Mouse (Mus musculus) neural tube, embryonic 14.5 days (tissue): ENCODE measurements around the gene Hmcn1. TPM values are rescaled to one million over a fixed set of nuclear protein-coding genes. Genes with fewer than 3 reads are reported as not detected.
A peak's percentile ranks its signal among the peaks of the same experiment; 100 is the strongest.

Source experiments
- ATAC-seq: fragments of 200-750 bp; cut with Nextera tagmentation; 2 replicates; pipeline ENCODE4 v1.8.0; 2017; ENCODE audit warnings: low read depth, mild to moderate bottlenecking, moderate TSS enrichment, moderate library complexity
- H3K27ac ChIP-seq: fragments of 300-500 bp; sonication (generic); 2 replicates; pipeline ENCODE4 v1.5.1; 2014; ENCODE audit warnings: low read depth, mild to moderate bottlenecking, control low read depth, low read length, moderate library complexity, mixed read lengths
- H3K27me3 ChIP-seq: fragments of 300-500 bp; sonication (generic); 2 replicates; pipeline ENCODE4 v1.6.1; 2014; ENCODE audit warnings: low read length; ENCODE audit not compliant: control insufficient read depth, insufficient read depth
- H3K36me3 ChIP-seq: fragments of 300-500 bp; sonication (generic); 2 replicates; pipeline ENCODE4 v1.6.1; 2014; ENCODE audit warnings: low read length, mixed read lengths; ENCODE audit not compliant: control insufficient read depth, insufficient read depth
- H3K4me1 ChIP-seq: fragments of 300-500 bp; sonication (generic); 2 replicates; pipeline ENCODE4 v1.6.1; 2014; ENCODE audit warnings: low read length; ENCODE audit not compliant: control insufficient read depth, insufficient read depth
- H3K4me2 ChIP-seq: fragments of 300-500 bp; sonication (generic); 2 replicates; pipeline ENCODE4 v1.6.1; 2014; ENCODE audit warnings: mild to moderate bottlenecking, low read depth, low read length, control low read depth
- H3K4me3 ChIP-seq: fragments of 300-500 bp; sonication (generic); 2 replicates; pipeline ENCODE4 v1.5.1; 2014; ENCODE audit warnings: low read depth, low read length, control low read depth, mixed read lengths
- H3K9ac ChIP-seq: fragments of 300-500 bp; sonication (generic); replicated peaks from 2 replicates; pipeline ENCODE4 v1.6.1; 2014; ENCODE audit warnings: low read depth, mild to moderate bottlenecking, control low read depth, low read length, mixed read lengths
- H3K9me3 ChIP-seq: fragments of 300-500 bp; sonication (generic); 2 replicates; pipeline ENCODE4 v1.6.1; 2016; ENCODE audit warnings: low read length; ENCODE audit not compliant: control insufficient read depth
- WGBS: fragments of 180-500 bp; shearing (Covaris S2); extraction: QIAGEN DNeasy Blood & Tissue Kit; methylation state at CpG from one replicate; pipeline ENCODE4 v1.1.7; 2014; 5-methylcytosine and 5-hydroxymethylcytosine counted together
- polyA plus RNA-seq: library from polyadenylated mRNA; unstranded; fragments of >200 nt; fragmentation: Nextera tagmentation; extraction: Ambion mirVana; gene quantifications from 2 replicates; pipeline ENCODE4 v1.2.1, GENCODE M21; 2014

The Hmcn1 gene
- polyA plus RNA-seq, 1 experiment from 2014 or later: 1.6 TPM

- Histone ChIP-seq H3K36me3 (no peaks in the 10 kb centered on the region), H3K4me1 (no peaks in the 10 kb centered on the region), H3K9me3 (no peaks in the 10 kb centered on the region), H3K4me3 (no peak overlapping the region), H3K4me2 (no peak overlapping the region), H3K27me3 (no peaks in the 10 kb centered on the region), H3K9ac (no peak overlapping the region), H3K27ac (no peak overlapping the region)
- WGBS: 90% methylated on average over 2 of the region's 2 CpGs
- no peak for ATAC-seq
Measured at GRCm38 (mm10) chr1:150584477-150584876, 408.8 kb downstream of the Hmcn1 start.

- H3K4me1 ChIP-seq: no peaks in the 10 kb centered on the region
- H3K4me3 ChIP-seq: no peak overlapping the region
- H3K27me3 ChIP-seq: no peaks in the 10 kb centered on the region
- H3K36me3 ChIP-seq: no peaks in the 10 kb centered on the region
- no peak overlapping the region for H3K27ac ChIP-seq
- ATAC-seq: peak; percentile 65; the same call in 1 of the 2 replicates
- H3K4me2 ChIP-seq: no peak overlapping the region
- no peaks in the 10 kb centered on the region for H3K9me3 ChIP-seq
- H3K9ac ChIP-seq: no peak overlapping the region
- 34% methylated on average over 8 of the region's 8 CpGs for WGBS
Measured at GRCm38 (mm10) chr1:150583734-150584133, 409.5 kb downstream of the Hmcn1 start.

GRCm38 (mm10) chr1:150580561-150580960, 412.7 kb downstream of the Hmcn1 start:
- no peaks in the 10 kb centered on the region for H3K27me3 ChIP-seq
- no peak overlapping the region for H3K4me3 ChIP-seq
- H3K9ac ChIP-seq: no peak overlapping the region
- H3K27ac ChIP-seq: no peak overlapping the region
- H3K36me3 ChIP-seq: no peaks in the 10 kb centered on the region
- no peak for ATAC-seq
- WGBS: 93% methylated on average over 7 of the region's 7 CpGs
- H3K4me2 ChIP-seq: no peak overlapping the region
- H3K4me1 ChIP-seq: no peaks in the 10 kb centered on the region
- H3K9me3 ChIP-seq: no peaks in the 10 kb centered on the region

- Histone ChIP-seq H3K9ac (no peak overlapping the region), H3K4me1 (no peaks in the 10 kb centered on the region), H3K36me3 (no peaks in the 10 kb centered on the region), H3K27me3 (no peaks in the 10 kb centered on the region), H3K4me2 (no peak overlapping the region), H3K9me3 (no peaks in the 10 kb centered on the region), H3K27ac (no peak overlapping the region), H3K4me3 (no peak overlapping the region)
- no peak for ATAC-seq
- WGBS: 92% methylated on average over 8 of the region's 8 CpGs
Measured at GRCm38 (mm10) chr1:150573407-150573806, 419.8 kb downstream of the Hmcn1 start.

GRCm38 (mm10) chr1:150570562-150571156, 422.6 kb downstream of the Hmcn1 start:
- Histone ChIP-seq H3K4me2 (no peak overlapping the region), H3K4me3 (no peak overlapping the region), H3K36me3 (no peaks in the 10 kb centered on the region), H3K27ac (no peak overlapping the region), H3K9me3 (no peaks in the 10 kb centered on the region), H3K9ac (no peak overlapping the region), H3K4me1 (no peaks in the 10 kb centered on the region), H3K27me3 (no peaks in the 10 kb centered on the region)
- no peak for ATAC-seq
- 13% methylated on average over 4 of the region's 4 CpGs for whole genome bisulfite sequencing

- Histone ChIP-seq H3K4me3 (no peak overlapping the region), H3K36me3 (no peaks in the 10 kb centered on the region), H3K9me3 (no peaks in the 10 kb centered on the region), H3K27ac (no peak overlapping the region), H3K27me3 (no peaks in the 10 kb centered on the region), H3K4me2 (no peak overlapping the region), H3K4me1 (no peaks in the 10 kb centered on the region), H3K9ac (no peak overlapping the region)
- ATAC-seq: no peak
- WGBS: 64% methylated on average over 5 of the region's 5 CpGs
Measured at GRCm38 (mm10) chr1:150569820-150570543, 423.3 kb downstream of the Hmcn1 start.

- H3K36me3 ChIP-seq: no peaks in the 10 kb centered on the region
- H3K4me2 ChIP-seq: no peak overlapping the region
- no peaks in the 10 kb centered on the region for H3K4me1 ChIP-seq
- no peak overlapping the region for H3K4me3 ChIP-seq
- no peaks in the 10 kb centered on the region for H3K9me3 ChIP-seq
- WGBS: 83% methylated on average over 4 of the region's 4 CpGs
- H3K9ac ChIP-seq: no peak overlapping the region
- no peak for ATAC-seq
- H3K27ac ChIP-seq: no peak overlapping the region
- no peaks in the 10 kb centered on the region for H3K27me3 ChIP-seq
Measured at GRCm38 (mm10) chr1:150566287-150566686, 426.9 kb downstream of the Hmcn1 start.

GRCm38 (mm10) chr1:150556621-150557020, 436.6 kb downstream of the Hmcn1 start:
- Histone ChIP-seq H3K9ac (no peak overlapping the region), H3K9me3 (no peaks in the 10 kb centered on the region), H3K27me3 (no peaks in the 10 kb centered on the region), H3K4me1 (no peaks in the 10 kb centered on the region), H3K36me3 (no peaks in the 10 kb centered on the region), H3K27ac (no peak overlapping the region), H3K4me2 (no peak overlapping the region), H3K4me3 (no peak overlapping the region)
- ATAC-seq: no peak
- WGBS: 83% methylated on average over 3 of the region's 3 CpGs

- Histone ChIP-seq H3K9ac (no peak overlapping the region), H3K4me1 (no peaks in the 10 kb centered on the region), H3K27me3 (no peaks in the 10 kb centered on the region), H3K9me3 (no peaks in the 10 kb centered on the region), H3K4me3 (no peak overlapping the region), H3K4me2 (no peak overlapping the region), H3K27ac (no peak overlapping the region), H3K36me3 (no peaks in the 10 kb centered on the region)
- 95% methylated on average over 1 of the region's 1 CpGs for WGBS
- ATAC-seq: no peak
Measured at GRCm38 (mm10) chr1:150551390-150551789, 441.8 kb downstream of the Hmcn1 start.
